Mouse (Mus musculus): ENCODE results near the gene Krt34. TPM values are rescaled to one million over a fixed set of nuclear protein-coding genes. Genes with fewer than 3 reads are reported as not detected.

Krt34 gene
- total RNA-seq, 1 experiment = not detected

GRCm38 (mm10) chr11:100021438-100021837 lies 19.9 kb downstream of the Krt34 start:
- Histone ChIP-seq H3K4me3 (ENCODE audit: insufficient read depth in 1 of 2, low read depth in 1 of 2, low read length in 2 of 2, poor library complexity in 1 of 2, severe bottlenecking in 1 of 2) (no peak overlapping the region), H3K36me3 (ENCODE audit: control insufficient read depth, insufficient read depth, low read length, poor library complexity, severe bottlenecking) (no peaks in the 10 kb centered on the region), H3K9me3 (ENCODE audit: control insufficient read depth, insufficient read depth, low read depth, low read length) (no peaks in the 10 kb centered on the region), H3K27ac (ENCODE audit: insufficient read depth, low read depth, low read length, poor library complexity, severe bottlenecking) (no peak overlapping the region), H3K4me1 (ENCODE audit: control insufficient read depth in 2 of 2, insufficient read depth in 2 of 2, low read length in 2 of 2, poor library complexity in 1 of 2) (no peaks in the 10 kb centered on the region), H3K9ac (ENCODE audit: insufficient read depth, low read depth, low read length, poor library complexity, severe bottlenecking) (no peak overlapping the region)
- in situ Hi-C loops (cut with MboI; ENCODE audit: low sequenced_read_pairs in 2 of 2, unreplicated experiment in 2 of 2) = no loop called here
- TF ChIP-seq MAFK (IDR thresholded peaks at IDR 0.05; ENCODE audit: insufficient read depth, low read depth, low read length) (no peak), ZNF384 (IDR thresholded peaks at IDR 0.05; ENCODE audit: low read depth, low read length) (no peak), ZC3H11A (IDR thresholded peaks at IDR 0.05; ENCODE audit: borderline replicate concordance, low read depth, low read length) (no peak), HCFC1 (IDR thresholded peaks at IDR 0.05; ENCODE audit: borderline replicate concordance, insufficient read depth, low read length) (no peak), CHD2 (IDR thresholded peaks at IDR 0.05; ENCODE audit: low read depth, low read length) (no peak)
- DNase-seq (ENCODE audit: low read depth, low spot score) = no peak

GRCm38 (mm10) chr11:100019466-100019865 lies 21.9 kb downstream of the Krt34 start:
- TF ChIP-seq HCFC1 (IDR thresholded peaks at IDR 0.05; ENCODE audit: borderline replicate concordance, insufficient read depth, low read length) = no peak
- TF ChIP-seq ZC3H11A (IDR thresholded peaks at IDR 0.05; ENCODE audit: borderline replicate concordance, low read depth, low read length) = no peak
- TF ChIP-seq CHD2 (IDR thresholded peaks at IDR 0.05; ENCODE audit: low read depth, low read length) = no peak
- no peak for TF ChIP-seq ZNF384 (IDR thresholded peaks at IDR 0.05; ENCODE audit: low read depth, low read length)
- TF ChIP-seq MAFK (IDR thresholded peaks at IDR 0.05; ENCODE audit: insufficient read depth, low read depth, low read length) = no peak

GRCm38 (mm10) chr11:100016112-100016511 lies 25.2 kb downstream of the Krt34 start, which contains the start of gene Krt33a:
Gene Krt33a, minus strand, starts transcription at chr11:100016212.
- in situ Hi-C loops (cut with MboI; ENCODE audit: low sequenced_read_pairs in 2 of 2, unreplicated experiment in 2 of 2) = no loop called here
- H3K4me1 ChIP-seq (ENCODE audit: control insufficient read depth in 2 of 2, insufficient read depth in 2 of 2, low read length in 2 of 2, poor library complexity in 1 of 2) = no peaks in the 10 kb centered on the region
- TF ChIP-seq ZNF384 (IDR thresholded peaks at IDR 0.05; ENCODE audit: low read depth, low read length) (no peak), MAFK (IDR thresholded peaks at IDR 0.05; ENCODE audit: insufficient read depth, low read depth, low read length) (no peak), CHD2 (IDR thresholded peaks at IDR 0.05; ENCODE audit: low read depth, low read length) (no peak), ZC3H11A (IDR thresholded peaks at IDR 0.05; ENCODE audit: borderline replicate concordance, low read depth, low read length) (no peak), HCFC1 (IDR thresholded peaks at IDR 0.05; ENCODE audit: borderline replicate concordance, insufficient read depth, low read length) (no peak)
- DNase-seq (ENCODE audit: low read depth, low spot score) = no peak
- H3K9ac ChIP-seq (ENCODE audit: insufficient read depth, low read depth, low read length, poor library complexity, severe bottlenecking) = no peak within 1 kb of the TSS
- H3K27ac ChIP-seq (ENCODE audit: insufficient read depth, low read depth, low read length, poor library complexity, severe bottlenecking) = no peak within 1 kb of the TSS
- no peaks in the 10 kb centered on the region for H3K36me3 ChIP-seq (ENCODE audit: control insufficient read depth, insufficient read depth, low read length, poor library complexity, severe bottlenecking)
- no peak within 1 kb of the TSS for H3K4me3 ChIP-seq (ENCODE audit: insufficient read depth in 1 of 2, low read depth in 1 of 2, low read length in 2 of 2, poor library complexity in 1 of 2, severe bottlenecking in 1 of 2)
- H3K9me3 ChIP-seq (ENCODE audit: control insufficient read depth, insufficient read depth, low read depth, low read length) = no peaks in the 10 kb centered on the region

More at GRCm38 (mm10) chr11:100019466-100019865, 21.9 kb downstream of the Krt34 start:
- H3K4me1 ChIP-seq (ENCODE audit: control insufficient read depth in 2 of 2, insufficient read depth in 2 of 2, low read length in 2 of 2, poor library complexity in 1 of 2) = no peaks in the 10 kb centered on the region
- no peak overlapping the region for H3K27ac ChIP-seq (ENCODE audit: insufficient read depth, low read depth, low read length, poor library complexity, severe bottlenecking)
- no peak overlapping the region for H3K4me3 ChIP-seq (ENCODE audit: insufficient read depth in 1 of 2, low read depth in 1 of 2, low read length in 2 of 2, poor library complexity in 1 of 2, severe bottlenecking in 1 of 2)
- H3K36me3 ChIP-seq (ENCODE audit: control insufficient read depth, insufficient read depth, low read length, poor library complexity, severe bottlenecking) = no peaks in the 10 kb centered on the region
- H3K9ac ChIP-seq (ENCODE audit: insufficient read depth, low read depth, low read length, poor library complexity, severe bottlenecking) = no peak overlapping the region
- no peaks in the 10 kb centered on the region for H3K9me3 ChIP-seq (ENCODE audit: control insufficient read depth, insufficient read depth, low read depth, low read length)
- DNase-seq (ENCODE audit: low read depth, low spot score) = no peak
- in situ Hi-C loops (cut with MboI; ENCODE audit: low sequenced_read_pairs in 2 of 2, unreplicated experiment in 2 of 2) = no loop called here

DNA sequence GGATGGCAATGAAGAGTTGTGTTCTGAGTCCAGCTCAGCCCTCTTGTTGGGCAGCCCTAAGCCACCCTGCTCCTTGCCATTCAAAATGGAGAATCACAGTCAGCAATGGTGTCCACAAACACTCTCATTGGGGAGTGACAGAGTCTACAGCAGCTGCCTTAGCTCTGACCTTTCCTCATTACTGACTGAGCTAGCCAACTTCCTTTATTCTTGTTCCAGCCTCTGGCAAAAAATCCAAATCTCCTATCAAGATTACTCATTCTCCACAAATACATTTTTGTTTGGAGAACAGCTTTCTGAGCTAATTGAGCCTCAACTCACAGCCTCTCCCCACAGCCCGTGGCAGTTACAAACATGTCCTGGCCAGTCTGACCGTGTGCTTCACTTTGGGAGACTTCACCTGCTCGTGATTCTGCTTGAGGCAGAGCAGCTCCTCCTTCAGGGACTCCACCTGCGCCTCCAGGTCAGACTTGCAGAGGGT lies 27.6 kb downstream of the Krt34 start:
- DNase-seq (ENCODE audit: low read depth, low spot score) = no peak
- TF ChIP-seq CHD2 (IDR thresholded peaks at IDR 0.05; ENCODE audit: low read depth, low read length) (no peak), ZNF384 (IDR thresholded peaks at IDR 0.05; ENCODE audit: low read depth, low read length) (no peak), ZC3H11A (IDR thresholded peaks at IDR 0.05; ENCODE audit: borderline replicate concordance, low read depth, low read length) (no peak), HCFC1 (IDR thresholded peaks at IDR 0.05; ENCODE audit: borderline replicate concordance, insufficient read depth, low read length) (no peak), MAFK (IDR thresholded peaks at IDR 0.05; ENCODE audit: insufficient read depth, low read depth, low read length) (no peak)

More for the DNA sequence above, 27.6 kb downstream of the Krt34 start:
- no peaks in the 10 kb centered on the region for H3K4me1 ChIP-seq (ENCODE audit: control insufficient read depth in 2 of 2, insufficient read depth in 2 of 2, low read length in 2 of 2, poor library complexity in 1 of 2)
- no peak overlapping the region for H3K9ac ChIP-seq (ENCODE audit: insufficient read depth, low read depth, low read length, poor library complexity, severe bottlenecking)
- H3K27ac ChIP-seq (ENCODE audit: insufficient read depth, low read depth, low read length, poor library complexity, severe bottlenecking) = no peak overlapping the region
- no peak overlapping the region for H3K4me3 ChIP-seq (ENCODE audit: insufficient read depth in 1 of 2, low read depth in 1 of 2, low read length in 2 of 2, poor library complexity in 1 of 2, severe bottlenecking in 1 of 2)
- no peaks in the 10 kb centered on the region for H3K9me3 ChIP-seq (ENCODE audit: control insufficient read depth, insufficient read depth, low read depth, low read length)
- H3K36me3 ChIP-seq (ENCODE audit: control insufficient read depth, insufficient read depth, low read length, poor library complexity, severe bottlenecking) = no peaks in the 10 kb centered on the region
- in situ Hi-C loops (cut with MboI; ENCODE audit: low sequenced_read_pairs in 2 of 2, unreplicated experiment in 2 of 2) = no loop called here

Data from ES-E14 (cell line).